Mouse (Mus musculus): ENCODE data around the gene Cyct. TPM values are rescaled to one million over a fixed set of nuclear protein-coding genes. Genes with fewer than 3 reads are reported as not detected.

The Cyct gene
- polyA plus RNA-seq, 1 experiment, result not detected

DNA sequence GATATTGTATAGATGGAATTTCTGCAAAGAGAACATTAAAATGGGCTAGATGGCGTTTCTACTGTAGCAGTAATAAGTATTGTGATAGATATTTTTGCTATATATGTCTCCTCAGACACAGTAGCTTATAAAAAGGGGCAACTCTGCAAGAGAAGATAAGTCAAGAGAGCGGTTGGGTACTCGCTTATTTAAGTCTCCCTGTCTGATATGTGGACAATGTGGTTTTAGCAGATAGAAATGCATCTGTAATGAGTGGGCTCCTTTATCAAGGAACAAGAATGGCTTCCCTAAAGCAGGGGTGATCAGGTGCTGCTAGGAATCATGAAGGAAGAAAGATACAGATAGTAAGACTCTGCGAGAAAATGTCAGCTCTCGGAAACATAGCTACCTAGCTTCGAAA is 39.9 kb downstream of the Cyct start:
- DNase-seq, result no peak
- Histone ChIP-seq H3K4me3 (replicated peaks; ENCODE audit: extremely low read depth, low read depth, low read length) (no peak overlapping the region), H3K4me1 (ENCODE audit: control insufficient read depth, insufficient read depth, low read length) (no peaks in the 10 kb centered on the region)
- WGBS, result 90% methylated on average over 6 of the region's 6 CpGs
- no peak for TF ChIP-seq POLR2A (IDR thresholded peaks at IDR 0.05; ENCODE audit: borderline replicate concordance, extremely low read depth, low read depth, low read length)
- no peak for TF ChIP-seq CTCF (IDR thresholded peaks at IDR 0.05; ENCODE audit: insufficient read depth, low read length)

GRCm38 (mm10) chr2:76319231-76319630 is 41.0 kb downstream of the Cyct start:
- H3K4me1 ChIP-seq (ENCODE audit: control insufficient read depth, insufficient read depth, low read length), result no peaks in the 10 kb centered on the region
- TF ChIP-seq POLR2A (IDR thresholded peaks at IDR 0.05; ENCODE audit: borderline replicate concordance, extremely low read depth, low read depth, low read length), result no peak
- TF ChIP-seq CTCF (IDR thresholded peaks at IDR 0.05; ENCODE audit: insufficient read depth, low read length), result no peak
- 81% methylated on average over 6 of the region's 6 CpGs for WGBS
- H3K4me3 ChIP-seq (replicated peaks; ENCODE audit: extremely low read depth, low read depth, low read length), result no peak overlapping the region
- no peak for DNase-seq

Other genes with a start within 250 kb of the Cyct start
- gene Pde11a, start 21.7 kb downstream of the Cyct start, polyA plus RNA-seq (2012; rRNA removed), result 0.25 TPM in 1 of 2 replicates, not detected in the other
- gene Rbm45, start 9.5 kb upstream of the Cyct start, polyA plus RNA-seq (2012; rRNA removed), result 9.5 and 12.0 TPM in 2 replicates
- 64.5 and 74.9 TPM in 2 replicates for gene Osbpl6, start 46.1 kb upstream of the Cyct start, polyA plus RNA-seq (2012; rRNA removed)

Data from lung, adult 2 months (tissue).